Mouse (Mus musculus) forebrain, embryonic 11.5 days (tissue): ENCODE measurements at regions not wholly inside any gene's neighbourhood (a gene's known extent, or its start where the extent isn't known, plus 50 kb on each side); places are given as distances from the start of the nearest gene placed in this dataset.
"Not testable (repeated sequence)": the region's sequence is repeated elsewhere in the genome, so short reads cannot be mapped to it uniquely, and the experiment has no call there.

Source experiments
- ATAC-seq: fragments of 200-750 bp; cut with Nextera tagmentation; replicated peaks from 2 replicates; pipeline ENCODE4 v1.8.0; 2017; ENCODE audit warnings: moderate TSS enrichment; ENCODE audit not compliant: low FRiP score
- DNase-seq: peaks from one replicate; pipeline ENCODE4 v3.0.0-alpha.2; 2017; ENCODE audit warnings: low spot score
- H3K27ac ChIP-seq: fragments of 300-500 bp; sonication (generic); 2 replicates; pipeline ENCODE4 v1.5.1; 2014; ENCODE audit warnings: low read depth, low read length
- H3K27me3 ChIP-seq: fragments of 300-500 bp; sonication (generic); 2 replicates; pipeline ENCODE4 v1.6.1; 2014; ENCODE audit warnings: mild to moderate bottlenecking, low read length, mixed read lengths; ENCODE audit not compliant: control insufficient read depth, insufficient read depth
- H3K36me3 ChIP-seq: fragments of 300-500 bp; sonication (generic); 2 replicates; pipeline ENCODE4 v1.6.1; 2014; ENCODE audit warnings: mild to moderate bottlenecking, low read length, moderate library complexity, mixed read lengths; ENCODE audit not compliant: control insufficient read depth, insufficient read depth
- H3K4me1 ChIP-seq: fragments of 300-500 bp; sonication (generic); replicated peaks from 2 replicates; pipeline ENCODE4 v1.6.1; 2014; ENCODE audit warnings: low read length, mixed read lengths; ENCODE audit not compliant: control insufficient read depth, insufficient read depth
- H3K4me2 ChIP-seq: fragments of 300-500 bp; sonication (generic); 2 replicates; pipeline ENCODE4 v1.6.1; 2014; ENCODE audit warnings: low read depth, mild to moderate bottlenecking, low read length, moderate library complexity, mixed read lengths; ENCODE audit not compliant: severe bottlenecking
- H3K4me3 ChIP-seq: fragments of 300-500 bp; sonication (generic); 2 replicates; pipeline ENCODE4 v1.5.1; 2014; ENCODE audit warnings: low read depth, low read length
- H3K9ac ChIP-seq: fragments of 300-500 bp; sonication (generic); 2 replicates; pipeline ENCODE4 v1.6.1; 2014; ENCODE audit warnings: low read length
- H3K9me3 ChIP-seq: fragments of 300-500 bp; sonication (generic); 2 replicates; pipeline ENCODE4 v1.6.1; 2016; ENCODE audit warnings: low read length, mixed read lengths; ENCODE audit not compliant: control insufficient read depth
- WGBS: fragments of 180-500 bp; shearing (Covaris S2); extraction: QIAGEN DNeasy Blood & Tissue Kit; methylation state at CpG from one replicate; pipeline ENCODE4 v1.1.7; 2014; 5-methylcytosine and 5-hydroxymethylcytosine counted together

DNA sequence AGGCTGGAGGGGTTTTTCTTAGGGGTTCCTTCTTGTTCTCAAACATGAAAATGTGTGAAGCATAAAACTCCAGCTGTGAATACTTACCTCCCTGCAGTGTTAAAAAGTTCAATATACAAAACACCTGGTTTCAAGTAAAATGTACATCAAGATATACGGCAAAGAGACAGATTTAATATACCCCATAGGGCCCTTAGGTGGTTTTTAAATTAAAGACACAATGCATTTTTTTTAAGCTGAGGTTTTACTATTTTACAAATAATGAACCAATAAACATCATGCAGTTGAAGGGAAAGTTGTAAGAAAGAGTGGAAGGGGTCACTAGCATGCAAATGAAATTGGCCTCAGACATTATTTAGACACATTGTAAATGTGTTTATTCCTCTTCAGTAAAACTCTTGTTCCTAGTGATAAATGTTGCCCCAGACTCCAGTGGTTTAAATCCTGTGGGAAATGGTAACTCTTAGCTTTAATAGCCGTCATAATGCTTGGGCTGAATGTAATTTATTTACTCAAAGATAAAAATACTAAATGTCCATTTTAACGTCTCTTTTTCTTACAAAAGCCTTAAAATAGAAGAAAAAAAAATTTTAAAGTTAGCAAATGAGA is 1337.9 kb downstream of the Efnb2 start:
- Histone ChIP-seq H3K9me3 (no peaks in the 10 kb centered on the region), H3K4me2 (no peak overlapping the region), H3K4me3 (no peak overlapping the region), H3K27me3 (no peaks in the 10 kb centered on the region), H3K36me3 (no peaks in the 10 kb centered on the region), H3K4me1 (no peaks in the 10 kb centered on the region), H3K27ac (no peak overlapping the region), H3K9ac (no peak overlapping the region)
- ATAC-seq: 0 out of 2 replicates have a peak, but pooled peaks have one; percentile 10
- DNase-seq: no peak
- WGBS: 47% methylated on average over 3 of the region's 3 CpGs

DNA sequence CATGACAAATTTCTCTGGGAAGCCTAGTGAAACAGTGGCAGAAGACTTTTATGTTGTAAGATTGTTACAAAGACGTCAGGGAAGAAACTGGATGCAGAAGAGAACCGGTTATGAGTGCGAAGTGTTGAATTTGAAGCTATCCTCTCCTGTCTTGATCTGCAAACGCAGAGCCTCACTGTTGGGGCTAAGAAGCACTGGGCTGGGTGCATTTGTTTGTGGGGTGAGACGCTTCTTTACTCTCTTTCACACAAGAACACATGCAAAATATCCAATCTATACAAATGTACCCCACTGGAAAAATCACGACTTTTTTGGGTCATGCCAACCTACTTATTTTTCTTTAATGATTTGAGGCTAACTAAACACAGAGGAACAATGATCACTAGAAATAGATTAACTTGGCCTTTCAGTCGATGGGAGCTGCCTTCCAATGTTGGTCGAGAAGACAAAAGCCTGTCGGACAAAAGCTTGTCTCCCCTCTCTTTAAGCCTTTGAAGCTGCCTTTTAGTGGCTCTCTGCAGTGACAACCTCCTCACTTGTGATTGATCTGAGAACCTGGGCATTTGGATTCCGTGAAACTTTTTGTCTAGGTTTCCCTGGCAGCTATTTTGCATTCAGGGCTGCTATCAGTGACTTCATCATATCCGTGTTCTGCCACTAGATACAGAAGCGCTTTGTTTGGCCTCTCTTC is 1338.5 kb downstream of the Efnb2 start:
- peak; percentile 53 for DNase-seq
- no peak overlapping the region for H3K4me3 ChIP-seq
- H3K9ac ChIP-seq: no peak overlapping the region
- H3K4me2 ChIP-seq: no peak overlapping the region
- no peaks in the 10 kb centered on the region for H3K9me3 ChIP-seq
- no peak overlapping the region for H3K27ac ChIP-seq
- ATAC-seq: peak; percentile 93
- H3K4me1 ChIP-seq: no peaks in the 10 kb centered on the region
- 18% methylated on average over 12 of the region's 12 CpGs for WGBS
- no peaks in the 10 kb centered on the region for H3K27me3 ChIP-seq
- no peaks in the 10 kb centered on the region for H3K36me3 ChIP-seq

DNA sequence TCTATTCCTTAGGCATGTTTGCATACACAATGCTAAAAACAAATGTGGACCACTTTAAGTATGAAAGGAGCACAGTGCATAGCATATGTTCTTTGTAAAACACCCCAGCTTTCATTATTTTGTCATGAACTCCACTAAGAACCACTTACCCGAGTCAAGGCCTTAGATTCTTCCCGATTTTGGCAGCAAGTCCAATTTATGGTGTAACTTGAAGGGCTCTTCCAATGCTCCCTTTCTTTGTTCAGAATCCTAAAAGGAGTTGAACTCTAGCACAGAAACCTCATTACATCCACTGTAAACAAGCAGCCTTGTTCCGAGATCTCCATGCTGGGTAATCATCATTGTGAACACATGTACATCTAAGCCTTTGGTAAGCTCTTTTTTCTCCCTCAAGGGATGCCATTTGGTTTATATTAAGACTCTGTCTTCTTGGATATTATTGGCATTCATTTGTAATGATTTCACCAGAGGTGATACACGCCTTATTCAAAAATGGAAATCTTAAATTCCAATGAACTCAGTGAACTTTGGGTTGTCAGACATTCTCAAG is 1344.2 kb downstream of the Efnb2 start:
- Histone ChIP-seq H3K36me3 (no peaks in the 10 kb centered on the region), H3K27me3 (no peaks in the 10 kb centered on the region), H3K27ac (no peak overlapping the region), H3K4me2 (no peak overlapping the region), H3K9ac (no peak overlapping the region), H3K9me3 (no peaks in the 10 kb centered on the region), H3K4me1 (no peaks in the 10 kb centered on the region), H3K4me3 (no peak overlapping the region)
- no peak for ATAC-seq
- no peak for DNase-seq
- WGBS: 57% methylated on average over 4 of the region's 4 CpGs

- no peaks in the 10 kb centered on the region for H3K9me3 ChIP-seq
- no peak overlapping the region for H3K27ac ChIP-seq
- H3K27me3 ChIP-seq: no peaks in the 10 kb centered on the region
- 96% methylated on average over 2 of the region's 2 CpGs for WGBS
- H3K4me2 ChIP-seq: no peak overlapping the region
- ATAC-seq (no peak), DNase-seq (no peak)
- no peak overlapping the region for H3K9ac ChIP-seq
- H3K4me1 ChIP-seq: no peaks in the 10 kb centered on the region
- H3K36me3 ChIP-seq: no peaks in the 10 kb centered on the region
- H3K4me3 ChIP-seq: no peak overlapping the region
These were observed 1351.8 kb downstream of the Efnb2 start for GRCm38 (mm10) chr8:7309239-7309638.

- no peaks in the 10 kb centered on the region for H3K4me1 ChIP-seq
- no peaks in the 10 kb centered on the region for H3K36me3 ChIP-seq
- no peak overlapping the region for H3K9ac ChIP-seq
- no peak for ATAC-seq
- DNase-seq: no peak
- H3K27me3 ChIP-seq: no peaks in the 10 kb centered on the region
- no peak overlapping the region for H3K27ac ChIP-seq
- no peak overlapping the region for H3K4me3 ChIP-seq
- no peak overlapping the region for H3K4me2 ChIP-seq
- 43% methylated on average over 7 of the region's 7 CpGs for WGBS
- no peaks in the 10 kb centered on the region for H3K9me3 ChIP-seq
These were observed 1371.7 kb downstream of the Efnb2 start for GRCm38 (mm10) chr8:7289361-7289760.

GRCm38 (mm10) chr8:7286581-7286980 is 1374.5 kb downstream of the Efnb2 start:
- H3K4me3 ChIP-seq: no peak overlapping the region
- no peak overlapping the region for H3K4me2 ChIP-seq
- no peaks in the 10 kb centered on the region for H3K27me3 ChIP-seq
- H3K4me1 ChIP-seq: no peaks in the 10 kb centered on the region
- no peak for DNase-seq
- WGBS: 83% methylated on average over 1 of the region's 1 CpGs
- H3K36me3 ChIP-seq: no peaks in the 10 kb centered on the region
- H3K9ac ChIP-seq: no peak overlapping the region
- ATAC-seq: no peak
- H3K9me3 ChIP-seq: no peaks in the 10 kb centered on the region
- H3K27ac ChIP-seq: no peak overlapping the region

- no peaks in the 10 kb centered on the region for H3K4me1 ChIP-seq
- DNase-seq: no peak
- H3K9ac ChIP-seq: no peak overlapping the region
- 85% methylated on average over 3 of the region's 3 CpGs for WGBS
- ATAC-seq: no peak
- no peak overlapping the region for H3K4me2 ChIP-seq
- no peak overlapping the region for H3K27ac ChIP-seq
- H3K27me3 ChIP-seq: no peaks in the 10 kb centered on the region
- H3K4me3 ChIP-seq: no peak overlapping the region
- H3K9me3 ChIP-seq: no peaks in the 10 kb centered on the region
- no peaks in the 10 kb centered on the region for H3K36me3 ChIP-seq
These were observed 1393.6 kb downstream of the Efnb2 start for GRCm38 (mm10) chr8:7267406-7267805.

GRCm38 (mm10) chr8:7254336-7254735 is 1406.7 kb downstream of the Efnb2 start:
- not testable (repeated sequence) for H3K4me3 ChIP-seq, H3K4me2 ChIP-seq, H3K4me1 ChIP-seq, H3K9ac ChIP-seq, H3K27me3 ChIP-seq, H3K9me3 ChIP-seq, H3K36me3 ChIP-seq, DNase-seq, ATAC-seq, H3K27ac ChIP-seq
- 86% methylated on average over 9 of the region's 9 CpGs for WGBS

GRCm38 (mm10) chr8:7240321-7240720 is 1420.7 kb downstream of the Efnb2 start:
- WGBS: 91% methylated on average over 1 of the region's 1 CpGs
- Histone ChIP-seq H3K4me1 (no peaks in the 10 kb centered on the region), H3K36me3 (no peaks in the 10 kb centered on the region), H3K27me3 (no peaks in the 10 kb centered on the region), H3K9ac (no peak overlapping the region), H3K4me3 (no peak overlapping the region), H3K9me3 (no peaks in the 10 kb centered on the region), H3K27ac (no peak overlapping the region), H3K4me2 (no peak overlapping the region)
- ATAC-seq: no peak
- no peak for DNase-seq
